Mouse (Mus musculus) midbrain, embryonic 12.5 days (tissue): ENCODE results near the gene Efna4. TPM values are rescaled to one million over a fixed set of nuclear protein-coding genes. Genes with fewer than 3 reads are reported as not detected.

ENCODE experiments used
- ATAC-seq: fragments of 200-750 bp; cut with Nextera tagmentation; 2 replicates; pipeline ENCODE4 v1.8.0; 2017; ENCODE audit warnings: low read depth, moderate TSS enrichment, moderate library complexity; ENCODE audit not compliant: low FRiP score
- H3K27ac ChIP-seq: fragments of 300-500 bp; sonication (generic); replicated peaks from 2 replicates; pipeline ENCODE4 v1.5.1; 2016; ENCODE audit warnings: mild to moderate bottlenecking
- H3K27me3 ChIP-seq: fragments of 300-500 bp; sonication (generic); 2 replicates; pipeline ENCODE4 v1.6.1; 2016; ENCODE audit warnings: mild to moderate bottlenecking
- H3K36me3 ChIP-seq: fragments of 300-500 bp; sonication (generic); 2 replicates; pipeline ENCODE4 v1.6.1; 2016
- H3K4me1 ChIP-seq: fragments of 300-500 bp; sonication (generic); 2 replicates; pipeline ENCODE4 v1.6.1; 2016
- H3K4me2 ChIP-seq: fragments of 300-500 bp; sonication (generic); replicated peaks from 2 replicates; pipeline ENCODE4 v1.6.1; 2016; ENCODE audit warnings: mild to moderate bottlenecking, moderate library complexity
- H3K4me3 ChIP-seq: fragments of 300-500 bp; sonication (generic); 2 replicates; pipeline ENCODE4 v1.5.1; 2016; ENCODE audit warnings: mild to moderate bottlenecking
- H3K9ac ChIP-seq: fragments of 300-500 bp; sonication (generic); replicated peaks from 2 replicates; pipeline ENCODE4 v1.6.1; 2016; ENCODE audit warnings: mild to moderate bottlenecking, moderate library complexity
- H3K9me3 ChIP-seq: fragments of 300-500 bp; sonication (generic); 2 replicates; pipeline ENCODE4 v1.6.1; 2016; ENCODE audit warnings: mild to moderate bottlenecking
- WGBS: fragments of 180-500 bp; shearing (Covaris S2); methylation state at CpG from one replicate; pipeline ENCODE4 v1.1.7; 2016; 5-methylcytosine and 5-hydroxymethylcytosine counted together
- polyA plus RNA-seq: library from polyadenylated mRNA; unstranded; fragments of >200 nt; fragmentation: Nextera tagmentation; extraction: Ambion mirVana; gene quantifications from 2 replicates; pipeline ENCODE4 v1.2.1, GENCODE M21; 2016

The Efna4 gene
- polyA plus RNA-seq, 1 experiment from 2014 or later = 17.3 TPM

DNA sequence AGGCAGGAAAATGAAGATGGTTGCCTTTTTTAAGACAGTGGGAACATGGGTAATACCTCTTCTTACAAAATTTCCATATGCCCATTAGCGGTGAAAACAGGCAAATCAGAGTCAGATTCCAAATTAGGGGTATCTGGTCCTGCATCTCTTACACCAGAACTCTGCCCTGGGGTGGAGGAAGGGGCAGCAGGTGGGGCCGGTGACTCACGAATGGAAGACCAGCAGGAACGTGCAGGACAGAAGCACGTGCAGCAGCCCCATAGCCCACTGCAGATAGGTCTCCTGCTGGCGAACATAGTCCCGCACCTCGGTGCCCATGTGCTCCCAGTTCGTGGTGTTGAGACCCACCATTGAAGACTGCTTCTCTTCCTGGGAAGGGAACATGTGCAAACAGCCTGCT, 18.2 kb upstream of the Efna4 start:
- Histone ChIP-seq H3K27ac (no peak overlapping the region), H3K36me3 (no peaks in the 10 kb centered on the region), H3K9ac (no peak overlapping the region), H3K4me1 (no peaks in the 10 kb centered on the region), H3K4me2 (no peak overlapping the region), H3K9me3 (no peaks in the 10 kb centered on the region), H3K4me3 (no peak overlapping the region), H3K27me3 (peaks cover 47% of the 10 kb centered on the region)
- 73% methylated on average over 9 of the region's 9 CpGs for WGBS
- no peak for ATAC-seq

- H3K4me3 ChIP-seq = no peak overlapping the region
- 86% methylated on average over 6 of the region's 6 CpGs for WGBS
- ATAC-seq = no peak
Observed at GRCm38 (mm10) chr3:89355512-89355902, 17.7 kb upstream of the Efna4 start.

DNA sequence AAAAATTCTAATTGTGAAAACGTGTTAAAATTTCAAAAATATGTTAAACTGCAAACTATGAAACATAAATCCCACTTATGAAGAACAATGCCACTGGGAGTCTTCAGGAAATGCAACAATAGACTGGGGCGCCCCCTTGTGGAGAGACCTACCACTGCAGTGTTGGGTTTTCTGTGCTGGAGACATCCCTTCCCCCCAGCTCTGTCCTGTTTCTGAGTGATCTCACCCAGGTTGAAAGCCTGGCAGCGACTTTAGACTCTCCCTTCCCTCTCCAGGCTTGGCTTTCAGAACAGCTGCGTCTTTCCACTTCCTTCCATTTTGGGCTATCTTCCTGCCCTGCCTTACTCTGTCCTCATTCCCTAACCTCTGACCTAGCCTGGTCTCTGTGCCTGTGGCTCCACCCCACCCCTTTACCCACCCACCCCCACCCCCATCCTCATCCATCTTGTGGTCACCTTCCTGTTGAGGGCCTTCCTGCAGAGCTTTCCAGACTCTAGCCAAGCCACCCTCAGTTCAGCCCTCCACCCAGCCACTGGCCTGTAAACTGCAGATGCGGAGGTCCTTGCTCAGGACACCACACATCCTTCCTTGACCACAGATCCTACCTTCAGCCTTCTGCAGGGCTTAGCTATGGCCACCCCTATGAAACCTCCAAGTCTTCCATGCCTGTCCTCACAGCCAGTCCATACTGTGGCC, 17.1 kb upstream of the Efna4 start:
- H3K9me3 ChIP-seq = no peaks in the 10 kb centered on the region
- ATAC-seq = 0 out of 2 replicates have a peak, but pooled peaks have one; percentile 13
- H3K9ac ChIP-seq = no peak overlapping the region
- H3K4me3 ChIP-seq = no peak overlapping the region
- no peaks in the 10 kb centered on the region for H3K36me3 ChIP-seq
- 21% methylated on average over 5 of the region's 5 CpGs for WGBS
- peaks cover 56% of the 10 kb centered on the region for H3K27me3 ChIP-seq
- H3K4me2 ChIP-seq = no peak overlapping the region
- H3K4me1 ChIP-seq = peaks cover 6% of the 10 kb centered on the region; the same call in 1 of the 2 replicates
- H3K27ac ChIP-seq = no peak overlapping the region

More at GRCm38 (mm10) chr3:89355512-89355902, 17.7 kb upstream of the Efna4 start:
- Histone ChIP-seq H3K27me3 (peaks cover 52% of the 10 kb centered on the region), H3K4me1 (peaks cover 2% of the 10 kb centered on the region; the same call in 1 of the 2 replicates), H3K9me3 (no peaks in the 10 kb centered on the region), H3K9ac (no peak overlapping the region), H3K36me3 (no peaks in the 10 kb centered on the region), H3K4me2 (no peak overlapping the region), H3K27ac (no peak overlapping the region)

DNA sequence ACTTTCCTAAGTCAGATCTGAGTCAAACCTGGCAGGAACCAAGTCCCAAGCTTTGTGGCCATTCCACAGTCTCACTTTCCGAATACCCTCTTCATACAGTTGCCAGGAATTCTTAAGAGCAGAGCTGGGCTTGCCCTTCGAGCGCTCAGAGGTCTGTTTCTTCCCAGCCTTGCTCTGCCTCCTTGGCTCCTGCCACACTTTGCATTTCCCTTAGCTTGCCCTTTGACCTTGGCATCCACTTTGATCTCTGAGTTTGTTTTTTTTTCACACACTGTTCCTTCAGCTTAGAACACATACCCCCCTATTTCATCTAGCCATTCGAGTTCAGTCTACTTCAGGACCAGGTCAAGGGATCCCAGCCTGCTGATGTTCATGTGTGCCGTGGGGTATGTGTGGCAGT, 13.4 kb upstream of the Efna4 start:
- no peak for ATAC-seq
- Histone ChIP-seq H3K36me3 (no peaks in the 10 kb centered on the region), H3K4me3 (no peak overlapping the region), H3K27me3 (peaks cover 69% of the 10 kb centered on the region), H3K4me2 (no peak overlapping the region), H3K4me1 (peaks cover 20% of the 10 kb centered on the region), H3K9ac (no peak overlapping the region), H3K27ac (no peak overlapping the region), H3K9me3 (no peaks in the 10 kb centered on the region)
- 55% methylated on average over 5 of the region's 5 CpGs for WGBS

GRCm38 (mm10) chr3:89349869-89350501, 12.2 kb upstream of the Efna4 start, which contains the start of gene Adam15:
TSS of gene Adam15 (minus strand) at chr3:89349996.
- Histone ChIP-seq H3K4me2 (peak within 1 kb of the TSS; percentile 93), H3K9ac (peak within 1 kb of the TSS; percentile 62), H3K27ac (peak within 1 kb of the TSS; percentile 44), H3K27me3 (peaks cover 64% of the 10 kb centered on the region), H3K9me3 (no peaks in the 10 kb centered on the region), H3K36me3 (no peaks in the 10 kb centered on the region), H3K4me1 (peaks cover 20% of the 10 kb centered on the region), H3K4me3 (peak within 1 kb of the TSS; percentile 60)
- ATAC-seq = peak; percentile 89
- 1% methylated on average over 57 of the region's 59 CpGs for WGBS

GRCm38 (mm10) chr3:89348911-89349868, 11.4 kb upstream of the Efna4 start:
- peaks cover 20% of the 10 kb centered on the region for H3K4me1 ChIP-seq
- H3K9ac ChIP-seq = peak overlapping the region; percentile 62
- under 1% methylated on average over 38 of the region's 38 CpGs for WGBS
- peak overlapping the region; percentile 93 for H3K4me2 ChIP-seq
- peak; percentile 28 for ATAC-seq
- 0 out of 2 replicates have a peak overlapping the region, but pooled peaks have one; percentile 44 for H3K27ac ChIP-seq
- H3K27me3 ChIP-seq = peaks cover 63% of the 10 kb centered on the region
- H3K36me3 ChIP-seq = no peaks in the 10 kb centered on the region
- H3K9me3 ChIP-seq = no peaks in the 10 kb centered on the region
- peak overlapping the region; percentile 60 for H3K4me3 ChIP-seq

GRCm38 (mm10) chr3:89347916-89348315, 10.1 kb upstream of the Efna4 start:
- Histone ChIP-seq H3K4me1 (peaks cover 20% of the 10 kb centered on the region), H3K9me3 (no peaks in the 10 kb centered on the region), H3K4me2 (no peak overlapping the region), H3K9ac (no peak overlapping the region), H3K27ac (no peak overlapping the region), H3K4me3 (no peak overlapping the region), H3K27me3 (peaks cover 52% of the 10 kb centered on the region), H3K36me3 (0 out of 2 replicates have a peak, but pooled peaks cover 8% of the 10 kb centered on the region)
- WGBS = 20% methylated on average over 1 of the region's 1 CpGs
- ATAC-seq = no peak

- 0 out of 2 replicates have a peak, but pooled peaks cover 8% of the 10 kb centered on the region for H3K36me3 ChIP-seq
- H3K4me3 ChIP-seq = no peak overlapping the region
- H3K4me1 ChIP-seq = peaks cover 20% of the 10 kb centered on the region
- ATAC-seq = no peak
- no peak overlapping the region for H3K27ac ChIP-seq
- no peaks in the 10 kb centered on the region for H3K9me3 ChIP-seq
- no peak overlapping the region for H3K4me2 ChIP-seq
- peaks cover 43% of the 10 kb centered on the region for H3K27me3 ChIP-seq
- H3K9ac ChIP-seq = no peak overlapping the region
- 86% methylated on average over 10 of the region's 10 CpGs for WGBS
Observed at GRCm38 (mm10) chr3:89346815-89347540, 9.2 kb upstream of the Efna4 start.

DNA sequence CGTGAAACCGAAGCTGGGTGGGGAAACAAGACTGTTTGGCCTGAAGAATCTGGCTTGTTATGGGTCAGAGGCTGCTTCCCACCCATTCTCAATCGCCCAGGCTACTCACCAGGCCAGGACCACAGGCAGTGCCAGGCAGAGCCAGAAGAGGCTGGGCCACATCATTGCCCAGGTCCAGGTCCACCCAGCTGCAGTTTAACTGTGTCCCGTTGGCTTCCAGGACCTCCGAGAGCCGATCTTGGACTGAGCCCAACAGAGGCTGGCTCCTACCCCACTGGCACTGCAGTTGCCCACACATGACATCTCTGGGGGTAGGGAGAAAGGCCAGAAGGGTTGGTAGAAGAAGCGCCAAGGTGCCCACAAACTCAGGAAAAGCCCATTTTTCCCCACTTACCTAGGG, 5.5 kb upstream of the Efna4 start:
- Histone ChIP-seq H3K27ac (no peak overlapping the region), H3K4me3 (no peak overlapping the region), H3K4me1 (peaks cover 24% of the 10 kb centered on the region), H3K9me3 (no peaks in the 10 kb centered on the region), H3K36me3 (0 out of 2 replicates have a peak, but pooled peaks cover 8% of the 10 kb centered on the region), H3K4me2 (no peak overlapping the region), H3K27me3 (peaks cover 23% of the 10 kb centered on the region), H3K9ac (no peak overlapping the region)
- ATAC-seq = no peak
- whole genome bisulfite sequencing = 88% methylated on average over 7 of the region's 7 CpGs

- no peak overlapping the region for H3K4me3 ChIP-seq
- H3K27ac ChIP-seq = no peak overlapping the region
- no peaks in the 10 kb centered on the region for H3K9me3 ChIP-seq
- peaks cover 11% of the 10 kb centered on the region for H3K27me3 ChIP-seq
- H3K4me1 ChIP-seq = peaks cover 34% of the 10 kb centered on the region
- no peak for ATAC-seq
- no peak overlapping the region for H3K4me2 ChIP-seq
- 88% methylated on average over 4 of the region's 4 CpGs for WGBS
- H3K9ac ChIP-seq = no peak overlapping the region
- H3K36me3 ChIP-seq = 0 out of 2 replicates have a peak, but pooled peaks cover 8% of the 10 kb centered on the region
Observed at GRCm38 (mm10) chr3:89341794-89342193, 4.0 kb upstream of the Efna4 start.

DNA sequence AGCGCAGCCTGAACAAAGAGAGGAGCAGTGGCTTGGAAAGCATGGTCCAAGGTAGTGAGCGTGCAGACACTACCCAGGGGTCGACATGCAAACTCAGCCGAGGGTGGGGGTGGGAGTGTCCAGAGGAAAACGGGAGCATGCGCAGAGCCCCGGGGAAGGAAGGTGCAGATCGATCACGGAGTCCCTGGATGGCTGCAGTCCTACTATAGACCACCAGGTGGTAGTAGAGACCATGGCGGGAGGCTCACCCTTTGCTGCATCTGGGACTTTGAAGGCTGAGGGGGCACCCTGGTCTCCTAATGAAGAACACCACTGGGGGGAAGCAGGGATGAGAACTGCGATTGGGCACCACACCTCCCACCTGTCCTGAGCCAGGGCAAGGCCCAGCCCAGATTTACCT, 2.6 kb upstream of the Efna4 start:
- peaks cover 47% of the 10 kb centered on the region for H3K4me1 ChIP-seq
- H3K4me3 ChIP-seq = peak overlapping the region; percentile 32
- H3K4me2 ChIP-seq = peak overlapping the region; percentile 55
- H3K27ac ChIP-seq = no peak overlapping the region
- ATAC-seq = peak; percentile 14; the same call in 1 of the 2 replicates
- H3K36me3 ChIP-seq = 0 out of 2 replicates have a peak, but pooled peaks cover 8% of the 10 kb centered on the region
- H3K27me3 ChIP-seq = peaks cover 13% of the 10 kb centered on the region; the same call in 1 of the 2 replicates
- H3K9me3 ChIP-seq = no peaks in the 10 kb centered on the region
- peak overlapping the region; percentile 43; the same call in 1 of the 2 replicates for H3K9ac ChIP-seq
- WGBS = 2% methylated on average over 11 of the region's 11 CpGs
